Mouse (Mus musculus) heart, embryonic 14.5 days (tissue): ENCODE measurements around the gene Cdk2ap2. TPM values are rescaled to one million over a fixed set of nuclear protein-coding genes. Genes with fewer than 3 reads are reported as not detected.

Source experiments
- ATAC-seq: fragments of 200-750 bp; cut with Nextera tagmentation; 2 replicates; pipeline ENCODE4 v1.8.0; 2017; ENCODE audit warnings: low read depth, moderate TSS enrichment; ENCODE audit not compliant: insufficient number of reproducible peaks, insufficient read depth, low FRiP score
- H3K27ac ChIP-seq, 2 experiments: fragments of 200-500 bp in 1 of 2; fragments of 300-500 bp in 1 of 2; sonication (generic) in 1 of 2; replicated peaks in 1 of 2; 2 replicates each; pipeline ENCODE4 v1.5.1; 2012 to 2014; ENCODE audit warnings: low read depth in 2 of 2, low read length in 2 of 2, control low read depth in 1 of 2, mild to moderate bottlenecking in 1 of 2, mixed read lengths in 1 of 2; ENCODE audit not compliant: control insufficient read depth in 1 of 2, insufficient read depth in 1 of 2
- H3K27me3 ChIP-seq: fragments of 300-500 bp; sonication (generic); 2 replicates; pipeline ENCODE4 v1.6.1; 2014; ENCODE audit warnings: mild to moderate bottlenecking, low read length, control low read depth; ENCODE audit not compliant: control insufficient read depth, insufficient read depth
- H3K36me3 ChIP-seq: fragments of 300-500 bp; sonication (generic); 2 replicates; pipeline ENCODE4 v1.6.1; 2014; ENCODE audit warnings: mild to moderate bottlenecking, control low read depth, low read length, mixed read lengths; ENCODE audit not compliant: control insufficient read depth, insufficient read depth
- H3K4me1 ChIP-seq, 2 experiments: fragments of 200-500 bp in 1 of 2; fragments of 300-500 bp in 1 of 2; sonication (generic) in 1 of 2; 2 replicates each; pipeline ENCODE4 v1.6.1; 2012 to 2014; ENCODE audit warnings: low read length in 2 of 2, control low read depth in 1 of 2, mixed read lengths in 1 of 2; ENCODE audit not compliant: control insufficient read depth in 2 of 2, insufficient read depth in 2 of 2
- H3K4me2 ChIP-seq: fragments of 300-500 bp; sonication (generic); 2 replicates; pipeline ENCODE4 v1.6.1; 2014; ENCODE audit warnings: mild to moderate bottlenecking, low read length
- H3K4me3 ChIP-seq, 2 experiments: fragments of 200-500 bp in 1 of 2; fragments of 300-500 bp in 1 of 2; sonication (generic) in 1 of 2; 2 replicates each; pipeline ENCODE4 v1.5.1; 2012 to 2014; ENCODE audit warnings: low read length in 2 of 2, mild to moderate bottlenecking in 2 of 2, control low read depth in 1 of 2, low read depth in 1 of 2, moderate library complexity in 1 of 2; ENCODE audit not compliant: control insufficient read depth in 1 of 2, insufficient read depth in 1 of 2
- H3K9ac ChIP-seq: fragments of 300-500 bp; sonication (generic); 2 replicates; pipeline ENCODE4 v1.6.1; 2014; ENCODE audit warnings: mild to moderate bottlenecking, low read length
- H3K9me3 ChIP-seq: fragments of 300-500 bp; sonication (generic); 2 replicates; pipeline ENCODE4 v1.6.1; 2016; ENCODE audit warnings: low read length, control low read depth; ENCODE audit not compliant: control insufficient read depth
- WGBS: fragments of 180-500 bp; shearing (Covaris S2); extraction: QIAGEN DNeasy Blood & Tissue Kit; methylation state at CpG from one replicate; pipeline ENCODE4 v1.1.7; 2014; 5-methylcytosine and 5-hydroxymethylcytosine counted together
- polyA plus RNA-seq: library from polyadenylated mRNA; unstranded; fragments of >200 nt; fragmentation: Nextera tagmentation; extraction: Ambion mirVana; gene quantifications from 2 replicates; pipeline ENCODE4 v1.2.1, GENCODE M21; 2014

Gene Cdk2ap2
- polyA plus RNA-seq, 1 experiment from 2014 or later = 62.5 TPM

DNA sequence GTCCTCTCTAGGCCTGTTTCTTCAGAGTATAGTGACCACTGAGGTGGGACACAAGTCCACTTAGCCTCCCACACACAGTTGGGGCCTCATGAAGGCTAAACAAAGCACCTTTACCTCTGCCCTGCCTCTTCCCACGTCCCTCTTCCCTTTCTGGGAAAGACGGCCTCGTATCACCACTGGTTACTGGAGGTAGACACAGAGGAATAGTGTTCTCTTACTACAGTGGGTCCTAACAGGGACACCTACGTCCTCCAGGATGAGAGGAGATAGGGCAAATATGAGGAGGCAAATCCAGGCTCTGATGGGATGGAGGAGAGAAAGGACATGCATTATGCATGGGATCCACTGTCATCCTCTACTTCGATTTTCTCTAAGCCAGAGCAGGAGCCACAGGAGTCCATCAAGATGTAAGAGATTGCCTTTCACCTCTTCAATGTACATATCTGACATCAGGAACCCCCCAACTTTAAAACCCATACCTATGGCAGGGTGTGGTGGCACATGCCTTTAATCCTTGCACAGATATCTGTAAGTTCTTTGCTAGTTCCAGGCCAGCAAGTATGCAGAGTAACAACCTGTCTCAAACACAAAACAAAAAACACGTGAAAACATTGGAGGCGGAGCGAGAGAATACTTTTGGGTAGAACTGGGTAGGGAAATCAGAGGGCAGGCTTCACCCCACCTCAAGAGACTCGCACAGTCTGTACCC lies 51.0 kb downstream of the Cdk2ap2 start:
- Histone ChIP-seq H3K9me3 (no peaks in the 10 kb centered on the region; the same call in 1 of the 2 replicates), H3K9ac (peak overlapping the region; percentile 96), H3K27ac (no peak overlapping the region), H3K4me2 (peak overlapping the region; percentile 73), H3K36me3 (peaks cover 33% of the 10 kb centered on the region), H3K4me3 (peak overlapping the region; percentile 69 to 93), H3K4me1 (peaks cover 11 to 26% of the 10 kb centered on the region in 2 experiments), H3K27me3 (no peaks in the 10 kb centered on the region)
- 41% methylated on average over 9 of the region's 9 CpGs for WGBS
- ATAC-seq = no peak

DNA sequence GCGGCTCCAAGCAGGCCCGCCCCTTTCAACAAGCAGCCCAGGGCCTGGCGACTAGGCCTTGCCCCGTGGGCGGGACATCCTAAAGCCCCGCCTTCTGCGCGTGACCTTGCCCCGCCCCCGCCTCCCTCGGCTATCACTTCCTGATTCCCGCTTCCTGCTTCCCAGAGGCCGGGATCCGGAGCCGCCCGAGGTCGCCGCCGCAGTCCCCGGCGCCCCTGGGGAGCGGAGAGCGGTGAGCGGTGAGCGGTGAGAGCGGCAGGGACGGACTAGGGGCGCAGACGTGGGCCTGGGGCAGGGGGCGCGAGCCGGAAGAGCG lies 51.5 kb downstream of the Cdk2ap2 start, which contains the start of gene Coro1b:
Gene Coro1b, plus strand, starts transcription at position 129 of the 316 bp plus-strand sequence.
- peak; percentile 93 for ATAC-seq
- WGBS = 2% methylated on average over 30 of the region's 33 CpGs

More for the DNA sequence above, 51.5 kb downstream of the Cdk2ap2 start, which contains the start of gene Coro1b:
- Histone ChIP-seq H3K4me2 (peak within 1 kb of the TSS; percentile 73), H3K4me1 (peaks cover 11 to 26% of the 10 kb centered on the region in 2 experiments), H3K4me3 (peak within 1 kb of the TSS; percentile 69 to 93), H3K27ac (peak within 1 kb of the TSS in 1 of 2 experiments; percentile 82; a peak in 3 of 4 replicates), H3K9ac (peak within 1 kb of the TSS; percentile 96), H3K9me3 (no peaks in the 10 kb centered on the region; the same call in 1 of the 2 replicates), H3K36me3 (peaks cover 38% of the 10 kb centered on the region), H3K27me3 (no peaks in the 10 kb centered on the region)

Other genes with a start within 250 kb of the Cdk2ap2 start
- 25.5 and 27.2 TPM in 2 replicates for gene Chka, start 245.4 kb upstream of the Cdk2ap2 start, polyA plus RNA-seq
- gene Tcirg1, start 190.0 kb upstream of the Cdk2ap2 start, polyA plus RNA-seq = 16.1 and 17.1 TPM in 2 replicates
- 479 and 507 TPM in 2 replicates for gene Ndufs8, start 184.4 kb upstream of the Cdk2ap2 start, polyA plus RNA-seq
- gene Aldh3b1, start 167.4 kb upstream of the Cdk2ap2 start, polyA plus RNA-seq = 2.3 and 2.9 TPM in 2 replicates
- gene Unc93b1, start 162.0 kb upstream of the Cdk2ap2 start, polyA plus RNA-seq = 11.2 and 14.5 TPM in 2 replicates
- gene Aldh3b3, start 138.5 kb upstream of the Cdk2ap2 start, polyA plus RNA-seq = not detected in 2 replicates
- 0.09 and 0.18 TPM in 2 replicates for gene Aldh3b2, start 124.9 kb upstream of the Cdk2ap2 start, polyA plus RNA-seq
- 13.1 and 14.5 TPM in 2 replicates for gene Acy3, start 110.6 kb upstream of the Cdk2ap2 start, polyA plus RNA-seq
- gene Tbx10, start 104.4 kb upstream of the Cdk2ap2 start, polyA plus RNA-seq = not detected in 2 replicates
- 73.2 and 74.1 TPM in 2 replicates for gene Nudt8, start 96.6 kb upstream of the Cdk2ap2 start, polyA plus RNA-seq
- gene Gm49405, start 96.6 kb upstream of the Cdk2ap2 start, polyA plus RNA-seq = 4.3 and 4.6 TPM in 2 replicates
- 85.2 and 90.7 TPM in 2 replicates for gene Doc2g, start 93.9 kb upstream of the Cdk2ap2 start, polyA plus RNA-seq
- 552 and 561 TPM in 2 replicates for gene Ndufv1, start 84.4 kb upstream of the Cdk2ap2 start, polyA plus RNA-seq
- gene Gstp1, start 59.2 kb upstream of the Cdk2ap2 start, polyA plus RNA-seq = 399 and 401 TPM in 2 replicates
- gene Gstp2, start 51.2 kb upstream of the Cdk2ap2 start, polyA plus RNA-seq = 8.0 and 10.3 TPM in 2 replicates
- gene Gstp3, start 37.6 kb upstream of the Cdk2ap2 start, polyA plus RNA-seq = not detected in 2 replicates
- gene Cabp2, start 15.6 kb upstream of the Cdk2ap2 start, polyA plus RNA-seq = not detected in 2 replicates
- gene Pitpnm1, start 2.8 kb downstream of the Cdk2ap2 start, polyA plus RNA-seq = 17.3 TPM in 2 replicates
- 87.3 and 100 TPM in 2 replicates for gene Aip, start 28.7 kb downstream of the Cdk2ap2 start, polyA plus RNA-seq
- gene Gpr152, start 42.6 kb downstream of the Cdk2ap2 start, polyA plus RNA-seq = not detected in 2 replicates
- not detected in 2 replicates for gene Cabp4, start 46.9 kb downstream of the Cdk2ap2 start, polyA plus RNA-seq
- 117 and 122 TPM in 2 replicates for gene Coro1b, start 51.4 kb downstream of the Cdk2ap2 start, polyA plus RNA-seq
- gene Ptprcap, start 56.4 kb downstream of the Cdk2ap2 start, polyA plus RNA-seq = 0.54 and 0.82 TPM in 2 replicates
- gene Rps6kb2, start 66.2 kb downstream of the Cdk2ap2 start, polyA plus RNA-seq = 31.4 and 34.4 TPM in 2 replicates
- 6.5 and 8.7 TPM in 2 replicates for gene Carns1, start 78.3 kb downstream of the Cdk2ap2 start, polyA plus RNA-seq
- gene Tbc1d10c, start 94.1 kb downstream of the Cdk2ap2 start, polyA plus RNA-seq = 2.2 and 2.6 TPM in 2 replicates
- 708 and 757 TPM in 2 replicates for gene Ppp1ca, start 94.9 kb downstream of the Cdk2ap2 start, polyA plus RNA-seq
- 17.4 and 18.5 TPM in 2 replicates for gene Rad9a, start 104.5 kb downstream of the Cdk2ap2 start, polyA plus RNA-seq
- gene Clcf1, start 117.1 kb downstream of the Cdk2ap2 start, polyA plus RNA-seq = 0.78 and 1.2 TPM in 2 replicates
- gene AC109138.7, start 117.2 kb downstream of the Cdk2ap2 start, polyA plus RNA-seq = not detected in 2 replicates
- gene Pold4, start 134.7 kb downstream of the Cdk2ap2 start, polyA plus RNA-seq = 20.9 and 26.8 TPM in 2 replicates
- gene Ssh3, start 172.0 kb downstream of the Cdk2ap2 start, polyA plus RNA-seq = 7.6 and 8.0 TPM in 2 replicates
- gene Ankrd13d, start 186.0 kb downstream of the Cdk2ap2 start, polyA plus RNA-seq = 1.1 and 1.4 TPM in 2 replicates
- 12.1 and 12.8 TPM in 2 replicates for gene Grk2, start 209.0 kb downstream of the Cdk2ap2 start, polyA plus RNA-seq